Mouse (Mus musculus) midbrain, embryonic 14.5 days (tissue): ENCODE results near the gene Ubtd2. TPM values are rescaled to one million over a fixed set of nuclear protein-coding genes. Genes with fewer than 3 reads are reported as not detected.

Source experiments
- ATAC-seq: fragments of 200-750 bp; cut with Nextera tagmentation; 2 replicates; pipeline ENCODE4 v1.8.0; 2017; ENCODE audit warnings: moderate number of reproducible peaks, moderate library complexity; ENCODE audit not compliant: low FRiP score, low TSS enrichment
- DNase-seq: peaks from one replicate; pipeline ENCODE4 v3.0.0-alpha.2; 2015
- H3K27ac ChIP-seq: fragments of 300-500 bp; sonication (generic); replicated peaks from 2 replicates; pipeline ENCODE4 v1.5.1; 2014; ENCODE audit warnings: mild to moderate bottlenecking, low read depth, low read length, moderate library complexity
- H3K27me3 ChIP-seq: fragments of 300-500 bp; sonication (generic); 2 replicates; pipeline ENCODE4 v1.6.1; 2014; ENCODE audit warnings: low read length, control low read depth, mixed read lengths; ENCODE audit not compliant: control insufficient read depth, insufficient read depth
- H3K36me3 ChIP-seq: fragments of 300-500 bp; sonication (generic); 2 replicates; pipeline ENCODE4 v1.6.1; 2014; ENCODE audit warnings: low read length, control low read depth; ENCODE audit not compliant: control insufficient read depth, insufficient read depth
- H3K4me1 ChIP-seq: fragments of 300-500 bp; sonication (generic); 2 replicates; pipeline ENCODE4 v1.6.1; 2014; ENCODE audit warnings: mild to moderate bottlenecking, antibody characterized with exemption, low read length, control low read depth; ENCODE audit not compliant: control insufficient read depth, insufficient read depth
- H3K4me2 ChIP-seq: fragments of 300-500 bp; sonication (generic); 2 replicates; pipeline ENCODE4 v1.6.1; 2014; ENCODE audit warnings: mild to moderate bottlenecking, low read length, moderate library complexity
- H3K4me3 ChIP-seq: fragments of 300-500 bp; sonication (generic); replicated peaks from 2 replicates; pipeline ENCODE4 v1.5.1; 2014; ENCODE audit warnings: low read depth, low read length
- H3K9ac ChIP-seq: fragments of 300-500 bp; sonication (generic); replicated peaks from 2 replicates; pipeline ENCODE4 v1.6.1; 2014; ENCODE audit warnings: mild to moderate bottlenecking, low read length, moderate library complexity
- H3K9me3 ChIP-seq: fragments of 300-500 bp; sonication (generic); 2 replicates; pipeline ENCODE4 v1.6.1; 2016; ENCODE audit warnings: low read length, control low read depth, mixed read lengths; ENCODE audit not compliant: control insufficient read depth
- WGBS: fragments of 180-500 bp; shearing (Covaris S2); extraction: QIAGEN DNeasy Blood & Tissue Kit; methylation state at CpG from one replicate; pipeline ENCODE4 v1.1.7; 2014; 5-methylcytosine and 5-hydroxymethylcytosine counted together
- polyA plus RNA-seq: library from polyadenylated mRNA; unstranded; fragments of >200 nt; fragmentation: Nextera tagmentation; extraction: Ambion mirVana; gene quantifications from 2 replicates; pipeline ENCODE4 v1.2.1, GENCODE M21; 2014

The Ubtd2 gene
- polyA plus RNA-seq, 1 experiment from 2014 or later = 63.8 TPM

DNA sequence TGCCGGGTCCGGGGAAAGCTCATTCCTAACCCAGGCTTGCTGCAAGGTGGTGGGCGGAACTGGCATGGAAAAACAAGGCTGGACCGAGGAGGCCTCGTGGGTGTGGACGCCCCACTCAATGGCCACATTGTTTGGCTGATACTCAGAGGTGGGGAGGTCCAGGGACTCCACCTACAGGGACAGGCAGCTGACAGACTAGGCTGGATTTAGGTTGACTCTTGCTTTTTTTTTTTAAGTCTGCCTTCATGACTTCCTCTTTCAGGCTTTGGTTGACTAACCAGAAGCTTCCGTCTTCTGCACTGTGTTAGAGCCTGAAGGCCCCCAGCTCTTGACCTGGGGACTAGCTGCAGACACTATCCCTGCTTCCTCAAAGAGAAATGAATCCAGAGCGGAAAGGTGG lies 109.9 kb downstream of the Ubtd2 start:
- 58% methylated on average over 8 of the region's 8 CpGs for WGBS
- no peak for ATAC-seq

DNA sequence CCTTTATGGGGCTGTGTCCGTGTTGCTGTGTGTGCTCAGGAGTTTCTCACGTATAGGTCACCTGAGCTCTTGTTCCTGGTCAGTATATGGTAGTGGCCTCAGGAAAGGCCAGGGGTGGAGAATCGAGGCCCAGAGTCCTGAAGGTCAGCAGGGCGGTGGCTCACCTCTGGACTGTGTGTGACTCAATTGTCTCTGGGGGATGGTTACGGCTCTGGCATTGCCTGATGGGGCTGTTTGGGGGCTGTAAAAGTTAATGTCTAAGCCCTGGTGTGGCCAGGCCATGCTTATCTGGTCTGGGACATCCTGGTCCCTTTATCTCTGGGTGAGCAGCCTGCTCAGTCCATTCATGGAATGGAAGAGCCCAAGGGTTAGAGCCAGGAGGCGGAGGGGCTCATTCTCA lies 111.0 kb downstream of the Ubtd2 start:
- Histone ChIP-seq H3K9me3 (no peaks in the 10 kb centered on the region), H3K4me1 (no peaks in the 10 kb centered on the region), H3K4me3 (no peak overlapping the region), H3K36me3 (no peaks in the 10 kb centered on the region), H3K27me3 (no peaks in the 10 kb centered on the region), H3K9ac (no peak overlapping the region), H3K4me2 (no peak overlapping the region), H3K27ac (no peak overlapping the region)
- 90% methylated on average over 6 of the region's 6 CpGs for WGBS
- ATAC-seq (no peak), DNase-seq (no peak)

More for the DNA sequence above, 109.9 kb downstream of the Ubtd2 start:
- Histone ChIP-seq H3K4me3 (no peak overlapping the region), H3K4me1 (no peaks in the 10 kb centered on the region), H3K9me3 (no peaks in the 10 kb centered on the region), H3K4me2 (no peak overlapping the region), H3K27ac (no peak overlapping the region), H3K9ac (no peak overlapping the region), H3K27me3 (no peaks in the 10 kb centered on the region), H3K36me3 (no peaks in the 10 kb centered on the region)
- DNase-seq = no peak

Other genes starting within 250 kb of the Ubtd2 start
- 46.7 and 54.9 TPM in 2 replicates for gene Snrnp25, start 250.0 kb upstream of the Ubtd2 start, polyA plus RNA-seq
- gene Rhbdf1, start 233.1 kb upstream of the Ubtd2 start, polyA plus RNA-seq = 15.3 and 17.5 TPM in 2 replicates
- 37.4 and 37.7 TPM in 2 replicates for gene Mpg, start 228.9 kb upstream of the Ubtd2 start, polyA plus RNA-seq
- 33.6 and 36.9 TPM in 2 replicates for gene Nprl3, start 187.7 kb upstream of the Ubtd2 start, polyA plus RNA-seq
- gene Hba-x, start 179.0 kb upstream of the Ubtd2 start, polyA plus RNA-seq = 29.1 and 77.0 TPM in 2 replicates
- 1,330 and 1,946 TPM in 2 replicates for gene Hba-a1, start 171.9 kb upstream of the Ubtd2 start, polyA plus RNA-seq
- gene Hbq1b, start 168.4 kb upstream of the Ubtd2 start, polyA plus RNA-seq = 0.74 TPM in 1 of 2 replicates, not detected in the other
- gene Hba-a2, start 158.9 kb upstream of the Ubtd2 start, polyA plus RNA-seq = 3,589 and 5,155 TPM in 2 replicates
- 0.90 and 1.4 TPM in 2 replicates for gene Hbq1a, start 155.3 kb upstream of the Ubtd2 start, polyA plus RNA-seq
- gene Sh3pxd2b, start 107.5 kb upstream of the Ubtd2 start, polyA plus RNA-seq = 22.7 and 25.4 TPM in 2 replicates
- 0.47 TPM in 1 of 2 replicates, not detected in the other for gene Efcab9, start 76.7 kb downstream of the Ubtd2 start, polyA plus RNA-seq
- gene Stk10, start 77.9 kb downstream of the Ubtd2 start, polyA plus RNA-seq = 1.4 and 1.6 TPM in 2 replicates
- gene Fbxw11, start 187.4 kb downstream of the Ubtd2 start, polyA plus RNA-seq = 93.5 and 120 TPM in 2 replicates